26 mouse cellular contexts compared by ENCODE assay signal in the genomic region with DNA sequence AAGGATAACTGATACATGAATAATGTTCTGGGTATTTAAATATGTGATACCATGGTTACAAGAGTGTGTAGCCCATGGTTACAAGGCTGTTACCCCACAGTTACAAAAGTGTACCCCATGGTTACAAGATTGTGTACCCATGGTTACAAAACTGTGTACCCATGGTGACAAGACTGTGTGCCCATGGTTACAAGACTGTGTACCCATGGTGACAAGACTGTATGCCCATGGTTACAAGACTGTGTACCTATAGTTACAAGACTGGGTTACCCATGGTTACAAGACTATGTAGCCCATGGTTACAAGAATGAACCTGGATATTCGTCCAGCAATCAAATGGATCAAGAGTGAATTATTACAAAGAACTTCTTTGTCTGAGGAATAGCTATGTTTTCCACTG. TPM values are rescaled to one million over a fixed set of nuclear protein-coding genes. Genes with fewer than 3 reads are reported as not detected.
DNase-seq lines count a peak whose midpoint lies in the region; ATAC-seq and TF ChIP-seq lines count a peak whose summit lies in the region.
"Had no signal": no experiment of that assay in that cellular context is flagged by ENCODE, and none has a peak within 500 bp of the region (broad histone marks: within the 10 kb centered on the region; RNA-seq: fewer than 3 reads in every experiment).

No protein-coding gene starts in this region.

- H3K9ac ChIP-seq in hindbrain, postnatal 0 days (replicated peaks; ENCODE audit: low read length): no peak overlapping the region
- no peak overlapping the region for H3K9ac ChIP-seq in hindbrain, embryonic 12.5 days
- no peak overlapping the region for H3K9ac ChIP-seq in midbrain, embryonic 14.5 days (replicated peaks; ENCODE audit: low read length)
- no peak overlapping the region for H3K9ac ChIP-seq in midbrain, embryonic 13.5 days (replicated peaks)
- H3K9ac ChIP-seq: forebrain, embryonic 13.5 days; heart, embryonic 12.5 days; heart, embryonic 15.5 days; hindbrain, embryonic 14.5 days had no signal

- no peak overlapping the region for H3K4me3 ChIP-seq in hindbrain, postnatal 0 days (ENCODE audit: low read length)
- H3K4me3 ChIP-seq in hindbrain, embryonic 12.5 days: no peak overlapping the region
- H3K4me3 ChIP-seq in midbrain, embryonic 14.5 days (replicated peaks; ENCODE audit: low read depth, low read length): no peak overlapping the region
- H3K4me3 ChIP-seq in midbrain, embryonic 13.5 days (replicated peaks): no peak overlapping the region
- H3K4me3 ChIP-seq: forebrain, embryonic 10.5 days; forebrain, embryonic 13.5 days; heart, embryonic 12.5 days; heart, embryonic 15.5 days had no signal

- H3K4me1 ChIP-seq in hindbrain, postnatal 0 days (ENCODE audit: insufficient read depth, low read length): no peaks in the 10 kb centered on the region
- no peaks in the 10 kb centered on the region for H3K4me1 ChIP-seq in hindbrain, embryonic 12.5 days
- no peaks in the 10 kb centered on the region for H3K4me1 ChIP-seq in midbrain, embryonic 14.5 days (ENCODE audit: control insufficient read depth, insufficient read depth, low read length)
- no peaks in the 10 kb centered on the region for H3K4me1 ChIP-seq in midbrain, embryonic 13.5 days (replicated peaks)
- H3K4me1 ChIP-seq: forebrain, embryonic 10.5 days; forebrain, embryonic 13.5 days; heart, embryonic 12.5 days; heart, embryonic 15.5 days had no signal

- intact Hi-C loops in heart, postnatal 14 days (cut with DNase I): no loop called here

- H3K4me2 ChIP-seq in hindbrain, postnatal 0 days (ENCODE audit: low read depth, low read length): no peak overlapping the region
- H3K4me2 ChIP-seq in hindbrain, embryonic 12.5 days (replicated peaks): no peak overlapping the region
- H3K4me2 ChIP-seq in midbrain, embryonic 14.5 days (ENCODE audit: low read length): no peak overlapping the region
- H3K4me2 ChIP-seq in midbrain, embryonic 13.5 days (replicated peaks): no peak overlapping the region
- H3K4me2 ChIP-seq: forebrain, embryonic 13.5 days; heart, embryonic 12.5 days; heart, embryonic 15.5 days; hindbrain, embryonic 14.5 days had no signal

- no peak overlapping the region for H3K27ac ChIP-seq in hindbrain, postnatal 0 days
- H3K27ac ChIP-seq in hindbrain, embryonic 12.5 days: no peak overlapping the region
- H3K27ac ChIP-seq in midbrain, embryonic 14.5 days (replicated peaks; ENCODE audit: low read depth, low read length): no peak overlapping the region
- H3K27ac ChIP-seq in midbrain, embryonic 13.5 days: no peak overlapping the region
- H3K27ac ChIP-seq: forebrain, embryonic 10.5 days; forebrain, embryonic 13.5 days; heart, embryonic 15.5 days; hindbrain, embryonic 14.5 days had no signal

- H3K36me3 ChIP-seq in hindbrain, postnatal 0 days (ENCODE audit: insufficient read depth, low read length): no peaks in the 10 kb centered on the region
- no peaks in the 10 kb centered on the region for H3K36me3 ChIP-seq in hindbrain, embryonic 12.5 days
- no peaks in the 10 kb centered on the region for H3K36me3 ChIP-seq in midbrain, embryonic 14.5 days (ENCODE audit: control insufficient read depth, insufficient read depth, low read length)
- no peaks in the 10 kb centered on the region for H3K36me3 ChIP-seq in midbrain, embryonic 13.5 days
- H3K36me3 ChIP-seq: forebrain, embryonic 10.5 days; G1E; heart, embryonic 12.5 days; heart, embryonic 15.5 days had no signal

- no peaks in the 10 kb centered on the region for H3K9me3 ChIP-seq in hindbrain, postnatal 0 days (ENCODE audit: low read length)
- H3K9me3 ChIP-seq in hindbrain, embryonic 12.5 days (replicated peaks): peaks cover 4% of the 10 kb centered on the region; the same call in 1 of the 2 replicates
- H3K9me3 ChIP-seq in midbrain, embryonic 14.5 days (ENCODE audit: control insufficient read depth, low read length): no peaks in the 10 kb centered on the region
- H3K9me3 ChIP-seq in midbrain, embryonic 13.5 days: no peaks in the 10 kb centered on the region
- H3K9me3 ChIP-seq: forebrain, embryonic 10.5 days; forebrain, embryonic 13.5 days; heart, embryonic 12.5 days; heart, embryonic 15.5 days had no signal

- H3K27me3 ChIP-seq in hindbrain, postnatal 0 days (ENCODE audit: insufficient read depth, low read length): no peaks in the 10 kb centered on the region
- H3K27me3 ChIP-seq in hindbrain, embryonic 12.5 days: no peaks in the 10 kb centered on the region
- H3K27me3 ChIP-seq in midbrain, embryonic 14.5 days (ENCODE audit: control insufficient read depth, insufficient read depth, low read length): no peaks in the 10 kb centered on the region
- H3K27me3 ChIP-seq in midbrain, embryonic 13.5 days: no peaks in the 10 kb centered on the region
- H3K27me3 ChIP-seq: CH12.LX; forebrain, embryonic 13.5 days; heart, embryonic 12.5 days; heart, embryonic 15.5 days; Patski had no signal

- 38% methylated on average over 1 of the region's 1 CpGs for WGBS in hindbrain, postnatal 0 days
- WGBS in hindbrain, embryonic 12.5 days: 77% methylated on average over 1 of the region's 1 CpGs
- WGBS in midbrain, embryonic 14.5 days: 60% methylated on average over 1 of the region's 1 CpGs
- 71% methylated on average over 1 of the region's 1 CpGs for WGBS in midbrain, embryonic 13.5 days

- DNase-seq in heart, adult 11 months: peak; percentile 28
- DNase-seq in heart, postnatal 14 days: no peak
- DNase-seq in hindbrain, postnatal 0 days (ENCODE audit: low spot score): no peak
- peak; percentile 8 for DNase-seq in midbrain, embryonic 14.5 days
- DNase-seq in R1 (ENCODE audit: low read depth, low spot score): peak; percentile 25
- DNase-seq in c-Kit-positive CD71-positive TER-119-positive erythroid progenitor cells, embryonic 14.5 days (ENCODE audit: low spot score): no peak
- DNase-seq: adrenal gland, adult 2 months; adrenal gland, postnatal 14 days; B cell, adult 2 months; cerebellum, adult 18-20 months; cerebellum, adult 9-10 months; cerebellum, postnatal 14 days; gastrocnemius, postnatal 25 days; heart, postnatal 10 days; heart, postnatal 4 days had no signal

- no peak for TF ChIP-seq CTCF in hindbrain, postnatal 0 days (IDR thresholded peaks at IDR 0.05; ENCODE audit: low read depth)

- 0 out of 2 replicates have a peak, but pooled peaks have one; percentile 49 for ATAC-seq in hindbrain, postnatal 0 days
- ATAC-seq in hindbrain, embryonic 12.5 days (ENCODE audit: low FRiP score): no peak
- ATAC-seq in midbrain, embryonic 14.5 days (ENCODE audit: low FRiP score, low TSS enrichment): no peak
- no peak for ATAC-seq in midbrain, embryonic 13.5 days
- ATAC-seq: forebrain, embryonic 13.5 days; intestine, postnatal 0 days; Patski had no signal

RNA-seq across cellular contexts. Expression of a gene that starts 16.0 kb away (rescaled TPM):
- 100 to 1,000 TPM; 237 to 252 TPM for total RNA-seq in heart, postnatal 14 days (2021)
- 56.1 and 78.3 TPM in 2 replicates for total RNA-seq in hindbrain, postnatal 0 days (2014; rRNA removed)
- 28.6 and 28.9 TPM in 2 replicates for polyA plus RNA-seq in hindbrain, postnatal 0 days (2015; fragmentation: Nextera tagmentation; extraction: Ambion mirVana)
- polyA plus RNA-seq in hindbrain, embryonic 12.5 days (2016; fragmentation: Nextera tagmentation; extraction: Ambion mirVana): 47.2 and 60.3 TPM in 2 replicates
- polyA plus RNA-seq in midbrain, embryonic 14.5 days (2014; fragmentation: Nextera tagmentation; extraction: Ambion mirVana): 13.0 and 22.5 TPM in 2 replicates
- 17.2 and 17.6 TPM in 2 replicates for polyA plus RNA-seq in midbrain, embryonic 13.5 days (2015; fragmentation: Nextera tagmentation; extraction: Ambion mirVana)

Comparison
In these comparisons a context has a peak if more than half of its experiments do, and no peak if none do; other contexts are left out.
1. DNase-seq: peak in heart, adult 11 months (single experiment), midbrain, embryonic 14.5 days (single experiment) and R1 (single experiment); none in heart, postnatal 14 days (0 of 2), hindbrain, postnatal 0 days (single experiment) and c-Kit-positive CD71-positive TER-119-positive erythroid progenitor cells, embryonic 14.5 days (single experiment).